Mouse (Mus musculus) heart, embryonic 16.5 days (tissue): ENCODE measurements around the gene Sema4d. TPM values are rescaled to one million over a fixed set of nuclear protein-coding genes. Genes with fewer than 3 reads are reported as not detected.

ENCODE experiments used
- ATAC-seq: fragments of 200-750 bp; cut with Nextera tagmentation; replicated peaks from 2 replicates; pipeline ENCODE4 v1.8.0; 2017; ENCODE audit warnings: moderate number of reproducible peaks; ENCODE audit not compliant: insufficient read depth, low FRiP score; ENCODE audit errors: extremely low read depth
- H3K27ac ChIP-seq: fragments of 300-500 bp; sonication (generic); 2 replicates; pipeline ENCODE4 v1.5.1; 2014; ENCODE audit warnings: mild to moderate bottlenecking, low read length, control low read depth, moderate library complexity
- H3K27me3 ChIP-seq: fragments of 300-500 bp; sonication (generic); 2 replicates; pipeline ENCODE4 v1.6.1; 2014; ENCODE audit warnings: low read length, mixed read lengths; ENCODE audit not compliant: control insufficient read depth, insufficient read depth
- H3K36me3 ChIP-seq: fragments of 300-500 bp; sonication (generic); 2 replicates; pipeline ENCODE4 v1.6.1; 2014; ENCODE audit not compliant: control insufficient read depth, insufficient read depth
- H3K4me1 ChIP-seq: fragments of 300-500 bp; sonication (generic); 2 replicates; pipeline ENCODE4 v1.6.1; 2014; ENCODE audit warnings: low read length, mixed read lengths; ENCODE audit not compliant: control insufficient read depth, insufficient read depth
- H3K4me2 ChIP-seq: fragments of 300-500 bp; sonication (generic); 2 replicates; pipeline ENCODE4 v1.6.1; 2014; ENCODE audit warnings: low read depth, mild to moderate bottlenecking, control low read depth, low read length
- H3K4me3 ChIP-seq: fragments of 300-500 bp; sonication (generic); 2 replicates; pipeline ENCODE4 v1.5.1; 2014; ENCODE audit warnings: mild to moderate bottlenecking, control low read depth, low read length
- H3K9ac ChIP-seq: fragments of 300-500 bp; sonication (generic); 2 replicates; pipeline ENCODE4 v1.6.1; 2014; ENCODE audit warnings: low read length, control low read depth
- H3K9me3 ChIP-seq: fragments of 300-500 bp; sonication (generic); replicated peaks from 2 replicates; pipeline ENCODE4 v1.6.1; 2016; ENCODE audit warnings: low read length; ENCODE audit not compliant: control insufficient read depth
- WGBS: fragments of 180-500 bp; shearing (Covaris S2); extraction: QIAGEN DNeasy Blood & Tissue Kit; methylation state at CpG from one replicate; pipeline ENCODE4 v1.1.7; 2014; 5-methylcytosine and 5-hydroxymethylcytosine counted together
- polyA plus RNA-seq: library from polyadenylated mRNA; unstranded; fragments of >200 nt; fragmentation: Nextera tagmentation; extraction: Ambion mirVana; gene quantifications from 2 replicates; pipeline ENCODE4 v1.2.1, GENCODE M21; 2015

Gene Sema4d
- polyA plus RNA-seq, 1 experiment from 2014 or later: 22.5 TPM

- ATAC-seq: no peak
- Histone ChIP-seq H3K27ac (no peak overlapping the region), H3K9me3 (no peaks in the 10 kb centered on the region), H3K4me3 (no peak overlapping the region), H3K9ac (no peak overlapping the region), H3K4me1 (peaks cover 29% of the 10 kb centered on the region), H3K36me3 (no peaks in the 10 kb centered on the region), H3K27me3 (no peaks in the 10 kb centered on the region), H3K4me2 (no peak overlapping the region)
- WGBS: 80% methylated on average over 3 of the region's 3 CpGs
Observed at GRCm38 (mm10) chr13:51743855-51744254, 49.7 kb downstream of the Sema4d start.

GRCm38 (mm10) chr13:51742551-51743052 lies 50.9 kb downstream of the Sema4d start:
- WGBS: 79% methylated on average over 10 of the region's 10 CpGs
- H3K27me3 ChIP-seq: no peaks in the 10 kb centered on the region
- no peak overlapping the region for H3K4me2 ChIP-seq
- H3K27ac ChIP-seq: no peak overlapping the region
- no peaks in the 10 kb centered on the region for H3K36me3 ChIP-seq
- no peak for ATAC-seq
- H3K9ac ChIP-seq: no peak overlapping the region
- no peak overlapping the region for H3K4me3 ChIP-seq
- H3K9me3 ChIP-seq: no peaks in the 10 kb centered on the region
- peaks cover 24% of the 10 kb centered on the region for H3K4me1 ChIP-seq

- H3K4me2 ChIP-seq: no peak overlapping the region
- no peaks in the 10 kb centered on the region for H3K9me3 ChIP-seq
- ATAC-seq: no peak
- 83% methylated on average over 5 of the region's 5 CpGs for WGBS
- H3K4me1 ChIP-seq: peaks cover 33% of the 10 kb centered on the region
- no peaks in the 10 kb centered on the region for H3K27me3 ChIP-seq
- H3K9ac ChIP-seq: no peak overlapping the region
- no peak overlapping the region for H3K27ac ChIP-seq
- no peak overlapping the region for H3K4me3 ChIP-seq
- no peaks in the 10 kb centered on the region for H3K36me3 ChIP-seq
Observed at GRCm38 (mm10) chr13:51740776-51741175, 52.8 kb downstream of the Sema4d start.

GRCm38 (mm10) chr13:51739713-51740112 lies 53.8 kb downstream of the Sema4d start:
- H3K4me1 ChIP-seq: peaks cover 27% of the 10 kb centered on the region
- H3K36me3 ChIP-seq: no peaks in the 10 kb centered on the region
- no peak overlapping the region for H3K9ac ChIP-seq
- WGBS: 81% methylated on average over 1 of the region's 1 CpGs
- H3K4me3 ChIP-seq: no peak overlapping the region
- no peaks in the 10 kb centered on the region for H3K27me3 ChIP-seq
- no peaks in the 10 kb centered on the region for H3K9me3 ChIP-seq
- ATAC-seq: no peak
- H3K4me2 ChIP-seq: no peak overlapping the region
- H3K27ac ChIP-seq: no peak overlapping the region

GRCm38 (mm10) chr13:51738531-51739117 lies 54.9 kb downstream of the Sema4d start:
- no peak for ATAC-seq
- Histone ChIP-seq H3K27ac (no peak overlapping the region), H3K36me3 (no peaks in the 10 kb centered on the region), H3K9ac (no peak overlapping the region), H3K9me3 (no peaks in the 10 kb centered on the region), H3K4me2 (no peak overlapping the region), H3K27me3 (no peaks in the 10 kb centered on the region), H3K4me3 (no peak overlapping the region), H3K4me1 (peaks cover 27% of the 10 kb centered on the region)
- WGBS: 90% methylated on average over 11 of the region's 11 CpGs

GRCm38 (mm10) chr13:51737949-51738513 lies 55.5 kb downstream of the Sema4d start:
- Histone ChIP-seq H3K27me3 (no peaks in the 10 kb centered on the region), H3K36me3 (no peaks in the 10 kb centered on the region), H3K27ac (peak overlapping the region; percentile 20; the same call in 1 of the 2 replicates), H3K9me3 (no peaks in the 10 kb centered on the region), H3K4me2 (no peak overlapping the region), H3K9ac (no peak overlapping the region), H3K4me1 (peaks cover 27% of the 10 kb centered on the region), H3K4me3 (no peak overlapping the region)
- peak; percentile 21; the same call in 1 of the 2 replicates for ATAC-seq
- 56% methylated on average over 6 of the region's 6 CpGs for WGBS

GRCm38 (mm10) chr13:51737033-51737948 lies 56.3 kb downstream of the Sema4d start:
- Histone ChIP-seq H3K4me3 (no peak overlapping the region), H3K4me2 (no peak overlapping the region), H3K4me1 (peaks cover 27% of the 10 kb centered on the region), H3K27ac (peak overlapping the region; percentile 20), H3K36me3 (no peaks in the 10 kb centered on the region), H3K27me3 (no peaks in the 10 kb centered on the region), H3K9ac (no peak overlapping the region), H3K9me3 (no peaks in the 10 kb centered on the region)
- WGBS: 53% methylated on average over 20 of the region's 20 CpGs
- no peak for ATAC-seq

GRCm38 (mm10) chr13:51736007-51736911 lies 57.3 kb downstream of the Sema4d start:
- ATAC-seq: 0 out of 2 replicates have a peak, but pooled peaks have one; percentile 12
- H3K27ac ChIP-seq: peak overlapping the region; percentile 47; the same call in 1 of the 2 replicates

More at GRCm38 (mm10) chr13:51736007-51736911, 57.3 kb downstream of the Sema4d start:
- Histone ChIP-seq H3K27me3 (no peaks in the 10 kb centered on the region), H3K9ac (peak overlapping the region; percentile 2; the same call in 1 of the 2 replicates), H3K4me1 (peaks cover 24% of the 10 kb centered on the region), H3K4me3 (no peak overlapping the region), H3K36me3 (no peaks in the 10 kb centered on the region), H3K4me2 (no peak overlapping the region), H3K9me3 (no peaks in the 10 kb centered on the region)
- 41% methylated on average over 13 of the region's 13 CpGs for WGBS
